Mouse (Mus musculus) right cerebral cortex, adult 18-20 months (tissue): Measurements from ENCODE around the gene Olfr609.
"Not testable (repeated sequence)": the region's sequence is repeated elsewhere in the genome, so short reads cannot be mapped to it uniquely, and the experiment has no call there.

Experiments used
- DNase-seq: peaks from one replicate; pipeline ENCODE4 v3.0.0; 2022; ENCODE audit warnings: mixed read lengths

Olfr609 gene

GRCm38 (mm10) chr7:103497962-103498361 lies at the start of gene Olfr609:
Gene Olfr609 (minus strand): TSS chr7:103498062.
- DNase-seq, result no peak

GRCm38 (mm10) chr7:103542617-103543016 lies 44.8 kb upstream of the Olfr609 start, which contains the start of gene Olfr612:
Gene Olfr612 (minus strand): TSS chr7:103542717.
- not testable (repeated sequence) for DNase-seq

DNA sequence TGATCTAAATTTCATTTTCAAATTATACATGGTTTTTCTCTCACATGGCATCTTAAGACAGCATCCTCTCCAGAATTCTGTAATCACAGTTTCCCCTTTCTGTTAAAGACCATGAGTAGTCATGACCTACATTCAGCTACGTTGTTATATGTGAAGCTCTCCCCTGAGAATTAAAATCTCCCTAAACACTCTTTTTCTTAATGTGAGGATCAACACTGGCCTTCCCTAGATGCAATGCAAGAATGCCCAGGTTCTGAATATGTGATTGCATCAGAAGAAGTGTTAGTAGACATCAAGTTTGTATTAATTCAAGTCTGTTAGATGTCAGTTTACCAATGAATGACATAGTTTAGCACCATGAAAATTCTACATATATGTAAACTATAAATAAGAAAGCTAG lies 22.9 kb upstream of the Olfr609 start, which contains the start of gene Olfr611:
Gene Olfr611, minus strand, starts transcription at position 101 of the 400 bp plus-strand sequence.
- DNase-seq, result not testable (repeated sequence)

DNA sequence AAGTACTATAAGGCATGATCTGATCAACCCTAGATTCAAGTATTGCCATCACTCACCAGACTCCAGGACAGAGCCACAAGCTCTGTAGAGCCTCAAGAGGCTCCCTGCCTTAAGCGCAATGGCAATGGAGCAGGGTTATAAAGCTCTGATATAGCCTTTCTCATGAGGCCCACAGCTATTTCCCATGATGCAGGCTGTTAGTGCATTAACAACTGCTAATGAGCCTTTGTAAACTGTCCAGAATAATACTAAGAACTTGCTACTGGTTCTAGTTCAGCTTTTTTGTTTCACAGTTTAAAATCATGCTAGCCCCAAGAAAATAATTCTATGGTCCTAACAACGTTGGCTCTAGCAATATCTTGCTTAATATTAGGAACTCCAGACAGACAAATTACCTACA lies 14.2 kb upstream of the Olfr609 start, which contains the start of gene Olfr610:
Gene Olfr610, minus strand, starts transcription at position 101 of the 400 bp plus-strand sequence.
- no peak for DNase-seq

- DNase-seq, result not testable (repeated sequence)
Measured at GRCm38 (mm10) chr7:103477106-103477505, 20.8 kb downstream of the Olfr609 start.

DNA sequence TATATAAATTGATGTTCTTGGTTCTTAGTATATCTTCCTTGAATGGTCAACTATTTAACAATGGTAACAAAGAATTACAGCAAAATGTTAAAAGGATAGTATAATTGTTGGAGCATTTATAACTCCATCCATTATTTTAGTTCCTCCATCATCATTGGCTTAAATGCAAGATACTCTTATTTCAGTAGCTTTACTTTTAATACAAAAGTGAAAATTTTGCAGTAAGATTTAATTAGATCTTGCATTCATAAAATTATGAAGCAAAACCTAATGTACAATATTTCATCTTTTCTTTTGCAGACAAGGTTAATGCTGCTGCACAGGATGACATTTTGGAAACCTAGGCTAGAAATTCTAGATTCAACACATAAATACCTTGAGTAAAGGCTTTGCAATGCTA lies 28.3 kb downstream of the Olfr609 start, which contains the start of gene Olfr608:
Gene Olfr608, plus strand, starts transcription at position 301 of the 400 bp plus-strand sequence.
- DNase-seq, result no peak

DNA sequence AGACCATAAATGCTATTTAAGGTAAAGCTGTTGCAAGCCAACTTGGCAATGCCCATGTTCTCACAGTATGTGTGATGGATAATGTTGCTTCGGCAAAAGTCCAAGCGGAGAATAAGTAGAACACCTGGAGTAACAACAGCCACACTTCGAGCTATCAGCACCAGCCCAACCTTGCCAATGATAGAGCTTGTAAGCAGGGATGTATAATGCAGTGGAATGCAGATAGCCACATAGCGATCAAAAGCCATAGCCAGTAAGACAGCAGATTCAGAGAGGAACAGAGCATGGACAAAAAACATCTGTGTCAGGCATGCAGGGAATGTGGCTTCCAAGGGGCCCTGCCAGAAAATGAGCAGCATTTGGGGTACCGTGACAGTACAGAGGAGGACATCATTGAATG lies 37.3 kb downstream of the Olfr609 start:
- no peak for DNase-seq

DNA sequence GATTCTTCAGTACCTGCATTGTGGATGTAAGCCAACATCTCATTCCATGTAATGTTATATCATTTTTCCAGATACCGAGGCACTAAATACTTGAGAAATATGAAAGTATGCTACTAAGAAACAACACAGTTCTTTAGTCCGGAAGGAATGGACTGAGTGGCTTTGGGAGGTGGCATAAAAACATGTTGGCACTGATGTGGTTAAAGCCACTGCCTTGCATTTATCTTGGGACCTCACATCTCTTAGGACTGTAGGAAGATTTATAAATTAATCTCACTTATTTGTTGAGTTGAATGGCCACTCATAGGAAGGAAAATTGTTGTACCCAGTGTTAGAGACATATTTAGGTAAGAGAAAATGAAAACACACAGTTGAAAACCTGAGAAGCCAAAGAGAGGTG lies 49.1 kb downstream of the Olfr609 start, which contains the start of gene Olfr606:
Gene Olfr606, plus strand, starts transcription at position 301 of the 400 bp plus-strand sequence.
- DNase-seq, result no peak

DNA sequence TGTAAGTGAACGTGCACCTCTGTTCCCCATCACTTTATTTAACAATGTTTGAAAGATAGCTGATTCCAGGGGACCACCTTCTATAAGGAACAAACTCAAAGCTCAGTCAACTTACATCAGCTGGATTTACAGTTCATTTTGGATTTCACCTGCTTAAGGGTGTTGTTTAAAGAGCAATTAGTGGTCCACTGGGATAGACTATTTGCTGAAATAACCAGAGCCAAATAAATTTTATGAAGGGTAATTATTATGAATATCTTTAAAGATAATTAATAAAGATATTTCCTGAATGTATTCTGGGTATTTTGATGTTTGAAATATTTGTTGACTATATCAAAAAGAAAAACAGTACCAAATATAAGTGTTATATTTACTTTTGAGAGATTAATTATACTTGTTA lies 52.5 kb downstream of the Olfr609 start, which contains the start of gene Olfr605:
Gene Olfr605, minus strand, starts transcription at position 101 of the 400 bp plus-strand sequence.
- no peak for DNase-seq
